Mouse (Mus musculus) limb, embryonic 10.5 days (tissue): ENCODE data around the gene Sh3bgrl2. TPM values are rescaled to one million over a fixed set of nuclear protein-coding genes. Genes with fewer than 3 reads are reported as not detected.
A peak's percentile ranks its signal among the peaks of the same experiment; 100 is the strongest.

Experiments used
- DNase-seq: peaks from one replicate; pipeline ENCODE4 v3.0.0-alpha.2; 2017; ENCODE audit warnings: low spot score
- H3K27ac ChIP-seq: fragments of 300-500 bp; sonication (generic); 2 replicates; pipeline ENCODE4 v1.5.1; 2016; ENCODE audit warnings: mild to moderate bottlenecking
- H3K27me3 ChIP-seq: fragments of 300-500 bp; sonication (generic); 2 replicates; pipeline ENCODE4 v1.6.1; 2016; ENCODE audit warnings: low read depth, mild to moderate bottlenecking; ENCODE audit not compliant: poor library complexity, severe bottlenecking
- H3K36me3 ChIP-seq: fragments of 300-500 bp; sonication (generic); 2 replicates; pipeline ENCODE4 v1.6.1; 2016; ENCODE audit warnings: mild to moderate bottlenecking, moderate library complexity
- H3K4me1 ChIP-seq: fragments of 300-500 bp; sonication (generic); 2 replicates; pipeline ENCODE4 v1.6.1; 2016
- H3K4me3 ChIP-seq: fragments of 300-500 bp; sonication (generic); 2 replicates; pipeline ENCODE4 v1.5.1; 2016; ENCODE audit warnings: mild to moderate bottlenecking, moderate library complexity
- H3K9me3 ChIP-seq: fragments of 300-500 bp; sonication (generic); replicated peaks from 2 replicates; pipeline ENCODE4 v1.6.1; 2016; ENCODE audit warnings: mild to moderate bottlenecking
- WGBS: fragments of 180-500 bp; shearing (Covaris S2); methylation state at CpG from one replicate; pipeline ENCODE4 v1.1.7; 2016; 5-methylcytosine and 5-hydroxymethylcytosine counted together
- polyA plus RNA-seq: library from polyadenylated mRNA; unstranded; fragments of >200 nt; fragmentation: Nextera tagmentation; extraction: Ambion mirVana; gene quantifications from 2 replicates; pipeline ENCODE4 v1.2.1, GENCODE M21; 2016

Gene Sh3bgrl2
- polyA plus RNA-seq, 1 experiment from 2014 or later = 10.9 TPM

- peaks cover 19% of the 10 kb centered on the region for H3K27me3 ChIP-seq
- H3K9me3 ChIP-seq = no peaks in the 10 kb centered on the region
- no peak for DNase-seq
- peaks cover 9% of the 10 kb centered on the region for H3K4me1 ChIP-seq
- H3K36me3 ChIP-seq = no peaks in the 10 kb centered on the region
- no peak overlapping the region for H3K27ac ChIP-seq
- no peak overlapping the region for H3K4me3 ChIP-seq
Observed at GRCm38 (mm10) chr9:83545240-83545639, 2.9 kb upstream of the Sh3bgrl2 start.

DNA sequence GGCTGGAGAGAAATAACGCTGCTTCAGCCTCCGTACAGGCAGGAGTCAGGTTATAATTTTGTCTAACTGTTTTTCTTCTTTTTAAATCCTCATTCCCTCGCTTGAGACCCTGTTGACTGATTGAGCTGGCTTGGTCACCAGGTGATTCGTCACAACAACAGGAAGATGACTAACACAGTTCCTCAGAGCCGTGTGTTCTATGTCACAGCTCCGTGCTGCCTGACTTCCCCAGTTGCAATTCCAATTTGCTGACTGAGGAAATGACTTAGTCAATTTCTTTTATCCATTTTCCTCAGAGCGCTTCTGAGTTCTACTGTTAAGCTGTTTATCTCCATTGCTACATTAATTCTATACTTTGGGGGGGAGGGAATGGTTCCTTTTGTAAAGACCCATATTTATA lies 1.8 kb upstream of the Sh3bgrl2 start:
- Histone ChIP-seq H3K4me3 (no peak overlapping the region), H3K27me3 (peaks cover 27% of the 10 kb centered on the region), H3K4me1 (peaks cover 9% of the 10 kb centered on the region), H3K27ac (no peak overlapping the region), H3K9me3 (no peaks in the 10 kb centered on the region), H3K36me3 (no peaks in the 10 kb centered on the region)
- DNase-seq = no peak
- 82% methylated on average over 7 of the region's 7 CpGs for WGBS

DNA sequence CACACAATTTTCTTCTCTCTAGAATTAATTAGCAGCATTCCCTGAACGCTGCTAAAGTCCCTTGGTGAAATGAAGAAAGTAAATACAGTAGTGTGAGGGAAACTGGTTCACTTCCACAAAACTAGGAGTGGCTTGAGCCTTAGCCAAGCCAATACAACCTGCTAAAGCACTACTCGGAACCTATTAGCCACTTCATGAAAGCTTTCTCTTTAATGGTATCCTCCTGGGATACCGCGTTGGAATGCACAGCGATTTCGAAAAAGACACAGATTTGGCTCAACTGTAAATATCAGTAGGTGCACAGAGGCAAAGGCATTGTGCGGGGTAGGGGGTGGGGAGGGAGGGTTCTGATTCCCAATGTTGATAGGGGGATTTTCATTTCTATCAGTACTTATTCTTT lies 898 bp upstream of the Sh3bgrl2 start:
- no peak for DNase-seq
- H3K4me1 ChIP-seq = peaks cover 9% of the 10 kb centered on the region
- no peak overlapping the region for H3K4me3 ChIP-seq
- H3K36me3 ChIP-seq = no peaks in the 10 kb centered on the region
- H3K27me3 ChIP-seq = peaks cover 27% of the 10 kb centered on the region
- WGBS = 81% methylated on average over 7 of the region's 7 CpGs
- no peak overlapping the region for H3K27ac ChIP-seq
- H3K9me3 ChIP-seq = no peaks in the 10 kb centered on the region

GRCm38 (mm10) chr9:83549866-83550265 lies 1.7 kb downstream of the Sh3bgrl2 start:
- Histone ChIP-seq H3K4me3 (no peak overlapping the region), H3K27ac (no peak overlapping the region), H3K36me3 (no peaks in the 10 kb centered on the region), H3K27me3 (peaks cover 27% of the 10 kb centered on the region), H3K4me1 (peaks cover 9% of the 10 kb centered on the region), H3K9me3 (no peaks in the 10 kb centered on the region)
- no peak for DNase-seq
- 89% methylated on average over 6 of the region's 6 CpGs for WGBS

- 0 out of 2 replicates have a peak overlapping the region, but pooled peaks have one; percentile 8 for H3K27ac ChIP-seq
- 65% methylated on average over 7 of the region's 7 CpGs for WGBS
Observed at GRCm38 (mm10) chr9:83551116-83551515, 3.0 kb downstream of the Sh3bgrl2 start.

DNA sequence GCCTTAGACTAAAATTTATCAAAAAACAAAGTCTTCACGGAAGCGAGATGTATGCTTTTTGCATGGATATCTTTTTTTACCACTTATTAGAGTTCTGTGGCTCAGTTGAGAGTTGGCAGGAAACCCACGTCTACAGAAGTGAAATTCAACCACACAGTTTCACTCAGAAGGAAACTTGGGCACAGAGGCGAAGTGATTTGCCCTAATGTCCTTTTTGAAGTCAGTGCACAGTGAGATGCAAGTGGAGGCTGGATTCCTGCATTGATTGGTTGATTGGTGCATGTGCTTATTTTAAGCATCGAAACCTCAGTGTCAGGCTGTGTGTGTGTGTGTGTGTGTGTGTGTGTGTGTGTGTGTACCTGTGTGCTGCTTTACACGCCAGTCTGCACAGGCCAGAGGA lies 3.5 kb downstream of the Sh3bgrl2 start:
- Histone ChIP-seq H3K4me3 (no peak overlapping the region), H3K36me3 (no peaks in the 10 kb centered on the region), H3K27ac (no peak overlapping the region), H3K27me3 (peaks cover 27% of the 10 kb centered on the region), H3K4me1 (peaks cover 19% of the 10 kb centered on the region), H3K9me3 (no peaks in the 10 kb centered on the region)
- WGBS = 83% methylated on average over 6 of the region's 6 CpGs
- DNase-seq = no peak

More at GRCm38 (mm10) chr9:83551116-83551515, 3.0 kb downstream of the Sh3bgrl2 start:
- Histone ChIP-seq H3K36me3 (no peaks in the 10 kb centered on the region), H3K27me3 (peaks cover 27% of the 10 kb centered on the region), H3K9me3 (no peaks in the 10 kb centered on the region), H3K4me3 (no peak overlapping the region), H3K4me1 (peaks cover 14% of the 10 kb centered on the region)
- no peak for DNase-seq

- no peak for DNase-seq
- H3K27me3 ChIP-seq = peaks cover 8% of the 10 kb centered on the region; the same call in 1 of the 2 replicates
- H3K4me1 ChIP-seq = peaks cover 32% of the 10 kb centered on the region
- H3K4me3 ChIP-seq = no peak overlapping the region
- H3K27ac ChIP-seq = no peak overlapping the region
- H3K36me3 ChIP-seq = no peaks in the 10 kb centered on the region
- WGBS = 66% methylated on average over 2 of the region's 2 CpGs
- no peaks in the 10 kb centered on the region for H3K9me3 ChIP-seq
Observed at GRCm38 (mm10) chr9:83555580-83555979, 7.5 kb downstream of the Sh3bgrl2 start.

DNA sequence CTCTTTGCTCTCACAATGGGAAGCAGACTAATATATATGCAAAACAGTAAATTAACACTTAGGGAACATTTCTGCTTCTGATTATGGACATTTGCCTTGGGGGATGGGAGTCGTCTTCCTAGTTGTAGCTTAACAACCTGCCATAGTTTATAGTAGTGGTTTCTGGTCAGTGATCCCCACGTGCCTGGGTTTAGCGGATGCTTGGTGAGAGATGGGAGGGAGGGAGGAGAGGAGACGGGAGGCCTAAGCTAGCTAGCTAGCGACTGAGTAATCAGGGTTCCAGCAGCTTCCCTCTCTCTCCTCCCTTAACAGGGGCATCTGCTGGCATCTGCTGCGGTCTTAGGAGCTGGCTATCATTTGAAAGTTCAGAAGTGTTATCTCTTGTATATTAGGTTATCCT lies 8.1 kb downstream of the Sh3bgrl2 start:
- Histone ChIP-seq H3K27me3 (peaks cover 1% of the 10 kb centered on the region; the same call in 1 of the 2 replicates), H3K36me3 (no peaks in the 10 kb centered on the region), H3K27ac (peak overlapping the region; percentile 66; the same call in 1 of the 2 replicates), H3K9me3 (no peaks in the 10 kb centered on the region), H3K4me1 (peaks cover 37% of the 10 kb centered on the region), H3K4me3 (no peak overlapping the region)
- DNase-seq = no peak
- whole genome bisulfite sequencing = 28% methylated on average over 6 of the region's 6 CpGs

GRCm38 (mm10) chr9:83556780-83557771 lies 8.9 kb downstream of the Sh3bgrl2 start:
- H3K27me3 ChIP-seq = no peaks in the 10 kb centered on the region
- 45% methylated on average over 10 of the region's 10 CpGs for WGBS
- H3K27ac ChIP-seq = peak overlapping the region; percentile 66
- no peaks in the 10 kb centered on the region for H3K9me3 ChIP-seq
- H3K4me3 ChIP-seq = no peak overlapping the region
- peaks cover 37% of the 10 kb centered on the region for H3K4me1 ChIP-seq
- no peak for DNase-seq
- no peaks in the 10 kb centered on the region for H3K36me3 ChIP-seq

DNA sequence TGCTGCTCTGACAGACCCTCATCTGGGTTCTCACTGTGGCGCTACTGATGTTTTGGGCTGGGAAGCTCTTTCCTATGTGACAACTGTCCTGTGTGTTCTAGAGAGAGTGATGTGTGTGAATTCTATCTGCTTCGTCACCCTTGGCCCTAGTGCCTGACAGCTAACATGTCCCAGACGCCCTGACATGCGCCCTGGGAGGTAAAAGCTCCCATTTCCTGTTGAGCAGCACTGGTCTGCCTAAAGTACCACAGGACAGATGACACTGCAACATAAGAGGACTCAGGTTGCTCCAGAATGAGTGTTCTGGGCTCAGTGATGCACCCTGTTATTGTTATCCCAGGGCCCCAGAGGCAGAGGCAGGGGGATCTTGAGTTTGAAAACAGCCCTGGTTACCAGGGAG lies 12.5 kb downstream of the Sh3bgrl2 start:
- Histone ChIP-seq H3K27ac (no peak overlapping the region), H3K4me1 (peaks cover 60% of the 10 kb centered on the region), H3K4me3 (no peak overlapping the region), H3K36me3 (no peaks in the 10 kb centered on the region), H3K9me3 (no peaks in the 10 kb centered on the region), H3K27me3 (no peaks in the 10 kb centered on the region)
- WGBS = 23% methylated on average over 4 of the region's 4 CpGs
- DNase-seq = no peak

DNA sequence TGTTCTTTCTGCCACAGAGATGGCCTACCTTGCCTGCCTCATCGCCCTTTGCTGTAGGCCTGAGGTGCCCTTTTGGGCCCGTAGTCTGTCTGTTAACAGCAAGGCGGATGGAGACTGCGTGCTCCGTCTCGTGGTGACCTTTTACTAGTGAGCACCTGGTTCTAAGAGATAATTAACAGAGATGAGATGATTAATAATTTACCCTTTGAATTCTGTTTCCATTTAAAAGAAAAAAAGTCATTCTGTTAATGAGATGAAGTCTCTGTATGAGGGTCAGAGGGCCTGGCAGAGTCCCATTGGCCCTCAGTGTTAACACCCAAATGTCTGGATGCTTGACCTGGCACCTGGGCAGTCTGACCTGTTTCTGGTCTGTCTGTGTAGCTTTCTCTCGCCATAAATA lies 14.8 kb downstream of the Sh3bgrl2 start:
- WGBS = 91% methylated on average over 7 of the region's 7 CpGs
- no peak for DNase-seq
- no peaks in the 10 kb centered on the region for H3K9me3 ChIP-seq
- H3K36me3 ChIP-seq = no peaks in the 10 kb centered on the region
- no peak overlapping the region for H3K4me3 ChIP-seq
- H3K27me3 ChIP-seq = no peaks in the 10 kb centered on the region
- H3K27ac ChIP-seq = no peak overlapping the region; the same call in 1 of the 2 replicates
- H3K4me1 ChIP-seq = peaks cover 62% of the 10 kb centered on the region

DNA sequence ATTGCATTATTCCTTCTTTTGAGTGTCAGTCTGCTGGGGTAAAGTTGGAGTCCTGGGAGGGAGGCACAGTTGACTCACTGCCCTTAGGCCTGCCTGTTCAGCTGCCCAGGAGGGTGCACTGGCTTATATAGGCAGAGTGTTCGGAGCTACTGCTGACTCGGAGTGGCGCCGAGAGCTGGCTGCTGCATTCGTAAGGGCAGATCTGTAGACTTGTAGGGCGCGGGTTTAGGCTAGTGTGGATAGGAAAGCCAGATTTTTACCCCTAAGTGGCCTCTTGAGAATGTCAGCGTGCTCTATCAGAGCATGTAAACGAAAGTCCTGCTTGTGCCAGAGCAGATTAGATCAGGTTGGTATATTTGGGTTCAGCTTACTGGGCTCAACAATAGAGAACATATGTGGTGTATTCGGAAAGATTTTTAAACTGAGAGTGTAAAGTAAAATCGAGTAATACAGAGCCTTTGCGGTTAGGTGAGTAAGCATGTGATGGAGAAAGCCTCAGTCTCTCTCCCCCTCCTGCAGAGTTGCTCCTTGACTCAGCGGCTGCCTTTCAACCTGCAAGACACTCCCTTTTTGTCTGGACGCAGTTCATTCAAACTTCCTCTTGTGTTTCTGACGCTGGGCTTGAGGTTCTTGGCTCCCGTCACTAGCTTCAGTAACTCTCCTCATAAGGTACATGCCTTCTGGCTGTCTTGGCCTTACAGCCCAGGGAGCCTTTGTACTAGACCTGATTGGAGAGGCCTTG lies 15.9 kb downstream of the Sh3bgrl2 start:
- no peaks in the 10 kb centered on the region for H3K9me3 ChIP-seq
- 73% methylated on average over 16 of the region's 16 CpGs for WGBS
- H3K36me3 ChIP-seq = no peaks in the 10 kb centered on the region
- peaks cover 65% of the 10 kb centered on the region for H3K4me1 ChIP-seq
- no peak for DNase-seq
- no peaks in the 10 kb centered on the region for H3K27me3 ChIP-seq
- H3K27ac ChIP-seq = 0 out of 2 replicates have a peak overlapping the region, but pooled peaks have one; percentile 20
- H3K4me3 ChIP-seq = no peak overlapping the region
